Mouse (Mus musculus): ENCODE data around the gene Crk. TPM values are rescaled to one million over a fixed set of nuclear protein-coding genes. Genes with fewer than 3 reads are reported as not detected.

The Crk gene
- polyA plus RNA-seq, 1 experiment from 2014 or later = 134 TPM

DNA sequence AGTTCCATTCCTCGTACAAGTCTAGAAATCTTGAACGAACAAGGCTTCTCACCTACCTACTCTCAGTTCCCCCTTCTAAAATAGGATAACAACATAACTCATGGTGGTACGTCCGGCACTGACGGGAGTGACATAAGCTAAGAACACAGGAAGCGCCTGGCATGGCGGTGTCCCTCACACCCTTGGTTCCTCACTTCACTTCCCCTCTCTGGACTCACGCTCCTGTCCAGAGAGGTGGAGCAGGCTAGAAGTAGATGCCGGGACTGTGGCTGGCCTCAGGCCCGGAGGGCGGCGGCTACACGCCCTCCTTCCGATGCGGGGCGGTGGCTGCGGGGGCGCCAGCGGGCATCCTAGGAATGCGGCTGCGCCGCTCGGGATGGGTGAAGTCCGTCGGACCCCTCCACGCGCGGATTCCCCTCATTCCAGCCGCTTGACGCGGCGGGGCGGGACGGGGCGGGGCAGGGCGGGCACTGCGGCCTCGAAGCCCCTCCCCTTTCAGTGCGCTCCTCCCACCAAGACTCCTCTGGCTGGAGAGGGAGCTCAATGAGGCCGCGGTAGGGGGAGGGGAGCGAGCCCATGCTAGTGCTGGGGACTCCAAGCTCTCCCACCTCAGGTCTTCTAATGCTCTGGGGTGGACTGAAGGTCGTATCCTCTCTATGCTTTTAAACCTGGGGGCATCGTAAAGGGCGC lies 25.1 kb upstream of the Crk start:
- peak; percentile 88 for DNase-seq (ENCODE audit: low spot score)
- Histone ChIP-seq H3K4me3 (ENCODE audit: low read depth, low read length) (peak overlapping the region; percentile 35), H3K4me1 (ENCODE audit: control insufficient read depth, insufficient read depth, low read length) (peaks cover 20% of the 10 kb centered on the region), H3K9me3 (ENCODE audit: control insufficient read depth, low read length) (no peaks in the 10 kb centered on the region), H3K36me3 (ENCODE audit: control insufficient read depth, insufficient read depth, low read length) (no peaks in the 10 kb centered on the region), H3K9ac (ENCODE audit: low read length) (peak overlapping the region; percentile 44), H3K27ac (ENCODE audit: low read depth, low read length) (no peak overlapping the region), H3K27me3 (ENCODE audit: control insufficient read depth, insufficient read depth, low read length) (peaks cover 18% of the 10 kb centered on the region), H3K4me2 (ENCODE audit: low read depth) (peak overlapping the region; percentile 60)
- ATAC-seq (ENCODE audit: insufficient read depth, low FRiP score, low TSS enrichment) = peak; percentile 64; the same call in 1 of the 2 replicates
- WGBS = 2% methylated on average over 44 of the region's 45 CpGs

DNA sequence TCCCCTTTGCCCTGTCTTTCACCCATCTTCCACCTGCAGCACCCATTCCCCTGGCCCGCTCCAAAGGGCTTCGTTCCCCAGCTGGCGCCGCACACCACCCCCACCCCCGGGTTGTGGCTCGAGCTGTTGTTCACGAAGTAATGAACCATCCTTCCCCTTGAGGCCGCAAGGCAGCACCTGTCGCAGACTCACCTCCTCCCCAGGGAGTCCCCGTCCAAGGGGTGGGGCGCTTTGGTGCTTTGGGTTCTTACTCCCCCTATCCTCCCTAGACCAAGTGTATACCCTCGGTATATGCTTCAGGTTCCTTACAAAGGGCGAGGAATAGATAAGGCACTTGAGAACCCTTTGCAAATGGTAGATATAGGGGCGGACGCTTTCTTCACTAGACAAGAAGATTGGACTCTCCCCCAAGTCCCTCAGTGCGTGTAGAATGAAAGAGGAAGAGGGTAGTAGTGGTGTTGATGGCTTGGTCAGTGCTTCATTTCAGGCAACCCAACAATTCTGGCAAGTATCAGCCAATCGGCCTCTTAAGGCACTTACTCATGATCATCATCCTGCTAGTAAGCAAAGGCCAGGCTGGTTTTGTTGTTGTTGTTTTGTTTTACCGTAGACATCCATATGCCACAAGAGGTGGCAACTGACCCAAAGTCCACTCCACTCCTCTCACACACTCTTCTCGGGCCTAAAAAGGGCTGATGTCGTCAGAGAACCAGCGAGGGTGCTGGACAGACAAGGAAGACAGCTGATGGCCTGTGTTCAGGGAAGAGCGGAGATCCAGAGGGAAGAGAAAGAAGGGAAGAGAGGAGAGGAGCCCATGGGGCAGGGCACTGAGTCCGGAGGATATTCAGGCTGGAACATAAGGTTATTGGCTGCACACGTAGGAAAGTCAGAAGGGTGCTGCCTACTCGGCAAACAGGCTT lies 24.3 kb upstream of the Crk start:
- 41% methylated on average over 25 of the region's 25 CpGs for WGBS
- H3K4me3 ChIP-seq (ENCODE audit: low read depth, low read length) = peak overlapping the region; percentile 35
- peaks cover 20% of the 10 kb centered on the region for H3K4me1 ChIP-seq (ENCODE audit: control insufficient read depth, insufficient read depth, low read length)
- no peaks in the 10 kb centered on the region for H3K9me3 ChIP-seq (ENCODE audit: control insufficient read depth, low read length)
- H3K9ac ChIP-seq (ENCODE audit: low read length) = peak overlapping the region; percentile 3
- H3K36me3 ChIP-seq (ENCODE audit: control insufficient read depth, insufficient read depth, low read length) = no peaks in the 10 kb centered on the region
- peaks cover 18% of the 10 kb centered on the region for H3K27me3 ChIP-seq (ENCODE audit: control insufficient read depth, insufficient read depth, low read length)
- H3K4me2 ChIP-seq (ENCODE audit: low read depth) = peak overlapping the region; percentile 60
- H3K27ac ChIP-seq (ENCODE audit: low read depth, low read length) = no peak overlapping the region
- ATAC-seq (ENCODE audit: insufficient read depth, low FRiP score, low TSS enrichment) (no peak), DNase-seq (ENCODE audit: low spot score) (no peak)

DNA sequence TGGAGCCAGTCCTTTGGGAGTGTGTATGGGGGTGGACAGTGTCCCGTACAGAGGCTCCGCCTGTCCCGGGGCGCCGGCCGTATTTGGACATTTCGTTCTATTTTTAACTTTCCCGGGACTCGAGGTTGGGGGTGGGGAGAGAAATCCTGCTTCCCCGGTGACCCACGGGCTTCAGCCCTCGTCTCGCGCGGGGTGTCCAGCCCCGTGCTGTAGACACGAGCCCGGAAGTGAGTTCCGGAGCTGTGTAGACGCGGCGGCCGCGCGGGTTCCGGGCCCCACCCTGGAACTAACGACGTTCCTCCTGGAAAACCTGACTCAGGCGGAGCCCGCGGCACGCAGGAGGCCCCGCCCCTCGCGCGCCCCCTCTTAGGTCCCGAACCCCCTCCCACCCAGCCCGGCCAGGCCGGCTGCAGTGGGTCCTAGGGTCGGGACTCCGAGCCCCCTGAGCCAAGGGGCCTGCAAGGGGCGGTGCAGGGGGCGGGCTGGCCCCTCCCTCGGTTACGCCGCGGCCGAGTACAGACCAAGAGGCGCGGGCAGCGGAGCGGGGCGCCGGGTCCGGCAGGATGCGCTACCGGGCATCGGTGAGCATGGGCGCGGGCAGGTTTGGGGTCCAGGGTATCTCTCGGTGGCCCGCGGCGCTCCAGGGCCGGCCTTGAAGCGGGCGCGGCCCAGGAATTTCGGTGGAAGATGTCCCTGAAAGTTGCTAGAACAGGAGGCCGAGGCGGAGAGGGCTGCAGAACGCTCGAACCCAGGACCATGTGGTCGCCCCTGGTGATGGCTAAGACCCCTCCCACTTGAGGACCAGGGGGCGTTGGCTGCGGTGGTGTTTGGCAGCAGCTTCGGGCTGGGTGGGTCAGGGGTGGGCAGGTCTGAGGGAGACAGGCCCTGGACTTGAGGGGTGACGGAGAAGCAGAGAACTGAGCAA lies 23.2 kb upstream of the Crk start:
- Histone ChIP-seq H3K9me3 (ENCODE audit: control insufficient read depth, low read length) (no peaks in the 10 kb centered on the region), H3K4me3 (ENCODE audit: low read depth, low read length) (peak overlapping the region; percentile 51), H3K27ac (ENCODE audit: low read depth, low read length) (0 out of 2 replicates have a peak overlapping the region, but pooled peaks have one; percentile 1), H3K9ac (ENCODE audit: low read length) (peak overlapping the region; percentile 75), H3K27me3 (ENCODE audit: control insufficient read depth, insufficient read depth, low read length) (peaks cover 18% of the 10 kb centered on the region), H3K4me2 (ENCODE audit: low read depth) (peak overlapping the region; percentile 76), H3K36me3 (ENCODE audit: control insufficient read depth, insufficient read depth, low read length) (no peaks in the 10 kb centered on the region; the same call in 1 of the 2 replicates), H3K4me1 (ENCODE audit: control insufficient read depth, insufficient read depth, low read length) (peaks cover 20% of the 10 kb centered on the region)
- DNase-seq (ENCODE audit: low spot score) (peak; percentile 65), ATAC-seq (ENCODE audit: insufficient read depth, low FRiP score, low TSS enrichment) (peak; percentile 3; the same call in 1 of the 2 replicates)
- 3% methylated on average over 70 of the region's 78 CpGs for WGBS

DNA sequence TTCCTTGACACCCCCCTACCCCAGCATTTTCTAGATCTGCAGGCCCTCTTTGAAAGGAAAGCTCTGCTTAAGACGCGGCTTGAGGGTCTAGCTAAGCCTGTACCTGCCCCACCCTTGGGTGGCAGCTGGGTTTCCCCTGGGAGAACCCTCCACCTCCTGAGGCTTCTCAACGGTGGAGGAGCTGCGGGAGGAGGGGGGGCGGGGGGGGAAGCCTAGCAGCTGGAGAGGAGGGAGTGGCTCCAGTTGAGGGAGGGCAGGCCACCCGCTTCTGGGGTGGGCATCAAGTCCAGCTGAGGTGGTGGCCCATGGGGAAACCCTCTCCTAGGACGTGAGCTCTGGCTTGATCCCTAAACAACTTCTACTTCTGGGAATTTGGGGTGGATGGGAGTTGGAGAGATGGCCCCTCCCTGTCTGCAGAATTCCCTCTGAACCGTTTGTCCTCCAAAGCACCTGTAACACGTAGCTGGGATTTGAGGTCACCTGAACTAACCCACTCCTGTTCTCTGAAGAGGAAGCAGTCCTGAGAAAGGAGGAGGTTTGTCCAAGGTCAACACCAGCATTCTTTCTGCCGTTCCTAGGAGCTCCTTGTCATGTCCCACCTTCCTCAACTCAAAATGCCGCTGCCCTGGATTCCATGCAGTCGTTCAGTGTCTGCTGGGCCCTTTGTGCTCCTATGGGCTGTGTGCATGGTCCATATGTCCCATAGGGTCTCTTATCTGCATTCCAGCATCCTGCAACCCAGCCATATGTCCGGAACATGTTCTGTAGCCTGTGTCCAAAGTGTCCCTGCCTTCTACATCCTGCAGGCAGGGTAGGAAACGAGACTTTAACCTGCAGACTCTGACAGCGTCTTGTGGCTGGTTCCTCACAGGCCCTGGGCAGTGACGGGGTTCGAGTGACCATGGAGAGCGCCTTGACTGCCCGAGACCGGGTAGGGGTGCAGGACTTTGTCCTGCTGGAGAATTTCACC lies 22.2 kb upstream of the Crk start:
- ATAC-seq (ENCODE audit: insufficient read depth, low FRiP score, low TSS enrichment) (no peak), DNase-seq (ENCODE audit: low spot score) (no peak)
- H3K9ac ChIP-seq (ENCODE audit: low read length) = peak overlapping the region; percentile 75; the same call in 1 of the 2 replicates
- H3K4me3 ChIP-seq (ENCODE audit: low read depth, low read length) = peak overlapping the region; percentile 51; the same call in 1 of the 2 replicates
- no peaks in the 10 kb centered on the region; the same call in 1 of the 2 replicates for H3K36me3 ChIP-seq (ENCODE audit: control insufficient read depth, insufficient read depth, low read length)
- peaks cover 18% of the 10 kb centered on the region for H3K27me3 ChIP-seq (ENCODE audit: control insufficient read depth, insufficient read depth, low read length)
- peaks cover 20% of the 10 kb centered on the region for H3K4me1 ChIP-seq (ENCODE audit: control insufficient read depth, insufficient read depth, low read length)
- no peaks in the 10 kb centered on the region for H3K9me3 ChIP-seq (ENCODE audit: control insufficient read depth, low read length)
- WGBS = 61% methylated on average over 20 of the region's 20 CpGs
- no peak overlapping the region for H3K27ac ChIP-seq (ENCODE audit: low read depth, low read length)
- H3K4me2 ChIP-seq (ENCODE audit: low read depth) = peak overlapping the region; percentile 76

DNA sequence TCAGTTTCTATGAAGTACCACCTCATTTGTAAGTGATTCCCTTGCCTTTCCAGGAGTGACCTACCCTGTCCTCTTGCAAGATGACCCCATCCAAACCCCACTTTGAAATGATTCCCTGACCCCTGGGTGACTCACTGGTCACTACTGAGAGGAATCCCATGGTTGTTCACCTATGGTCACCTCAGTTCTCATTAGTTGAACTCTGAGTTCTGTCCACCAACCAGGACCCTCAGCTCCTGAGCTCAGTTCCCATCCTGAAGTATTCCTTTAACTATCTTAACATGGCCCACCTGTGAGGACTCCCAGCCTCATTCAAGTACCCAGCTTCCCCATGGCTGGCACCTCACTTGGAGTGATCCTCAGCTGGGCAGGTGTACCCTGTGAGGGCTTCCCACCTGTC lies 21.2 kb upstream of the Crk start:
- DNase-seq (ENCODE audit: low spot score) (no peak), ATAC-seq (ENCODE audit: insufficient read depth, low FRiP score, low TSS enrichment) (no peak)
- no peaks in the 10 kb centered on the region; the same call in 1 of the 2 replicates for H3K36me3 ChIP-seq (ENCODE audit: control insufficient read depth, insufficient read depth, low read length)
- H3K9ac ChIP-seq (ENCODE audit: low read length) = no peak overlapping the region
- H3K4me1 ChIP-seq (ENCODE audit: control insufficient read depth, insufficient read depth, low read length) = peaks cover 20% of the 10 kb centered on the region
- no peak overlapping the region for H3K4me2 ChIP-seq (ENCODE audit: low read depth)
- H3K27ac ChIP-seq (ENCODE audit: low read depth, low read length) = no peak overlapping the region
- no peaks in the 10 kb centered on the region for H3K9me3 ChIP-seq (ENCODE audit: control insufficient read depth, low read length)
- peaks cover 13% of the 10 kb centered on the region for H3K27me3 ChIP-seq (ENCODE audit: control insufficient read depth, insufficient read depth, low read length)
- no peak overlapping the region for H3K4me3 ChIP-seq (ENCODE audit: low read depth, low read length)

DNA sequence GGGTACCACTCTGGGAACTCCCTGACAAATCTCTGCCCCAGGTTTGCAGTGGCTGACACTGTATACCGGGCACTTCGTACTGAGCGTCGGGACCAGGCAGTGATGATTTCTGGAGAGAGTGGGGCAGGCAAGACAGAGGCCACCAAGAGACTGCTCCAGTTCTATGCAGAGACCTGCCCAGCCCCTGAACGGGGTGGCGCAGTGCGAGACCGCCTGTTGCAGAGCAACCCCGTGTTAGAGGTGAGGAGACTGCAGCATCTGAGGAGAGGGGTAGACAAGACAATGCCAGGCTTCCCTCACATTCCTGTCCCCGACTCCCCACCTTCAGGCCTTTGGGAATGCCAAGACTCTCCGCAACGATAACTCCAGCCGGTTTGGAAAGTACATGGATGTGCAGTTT lies 20.7 kb upstream of the Crk start:
- Histone ChIP-seq H3K36me3 (ENCODE audit: control insufficient read depth, insufficient read depth, low read length) (no peaks in the 10 kb centered on the region; the same call in 1 of the 2 replicates), H3K4me1 (ENCODE audit: control insufficient read depth, insufficient read depth, low read length) (peaks cover 18% of the 10 kb centered on the region), H3K9me3 (ENCODE audit: control insufficient read depth, low read length) (no peaks in the 10 kb centered on the region), H3K4me2 (ENCODE audit: low read depth) (no peak overlapping the region), H3K9ac (ENCODE audit: low read length) (no peak overlapping the region), H3K27ac (ENCODE audit: low read depth, low read length) (no peak overlapping the region), H3K27me3 (ENCODE audit: control insufficient read depth, insufficient read depth, low read length) (peaks cover 9% of the 10 kb centered on the region), H3K4me3 (ENCODE audit: low read depth, low read length) (no peak overlapping the region)
- ATAC-seq (ENCODE audit: insufficient read depth, low FRiP score, low TSS enrichment) (no peak), DNase-seq (ENCODE audit: low spot score) (no peak)
- 92% methylated on average over 13 of the region's 13 CpGs for WGBS

DNA sequence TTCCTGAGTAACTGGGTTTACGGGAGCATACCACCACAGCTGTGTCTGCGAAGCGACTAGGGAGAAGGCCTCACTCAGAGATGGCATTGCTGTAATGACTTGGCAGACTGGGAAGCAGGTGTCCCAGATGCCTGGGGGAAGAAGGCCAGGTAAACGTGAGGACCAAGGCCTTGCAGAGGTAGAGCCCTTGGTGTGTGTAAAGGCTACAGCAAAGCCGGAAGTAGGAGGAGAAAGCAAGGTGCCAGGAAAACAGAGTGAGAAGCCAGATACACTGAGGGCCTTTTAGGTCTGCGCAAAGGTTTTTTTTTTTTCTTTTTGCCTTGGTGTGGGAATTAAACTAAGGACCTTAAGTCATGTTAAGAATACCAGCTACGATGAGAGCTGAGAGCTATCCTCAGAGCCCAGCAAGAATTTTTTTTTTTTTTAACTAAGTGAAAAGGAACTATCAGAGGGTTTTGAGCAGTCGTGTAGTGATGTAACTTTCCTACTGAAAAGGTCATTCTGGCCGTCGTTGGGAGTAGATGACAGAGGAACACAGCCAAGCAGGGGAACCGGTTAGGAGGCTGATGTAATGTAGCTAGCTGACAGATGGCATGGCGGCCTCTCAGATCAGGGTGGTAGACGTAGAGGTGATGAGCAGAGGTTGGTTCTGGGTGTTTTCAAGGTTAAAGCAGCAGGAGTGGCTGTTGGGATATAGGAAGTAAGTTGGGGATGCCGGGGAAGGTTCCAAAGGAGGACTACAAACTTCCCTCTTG lies 19.9 kb upstream of the Crk start:
- Histone ChIP-seq H3K9ac (ENCODE audit: low read length) (no peak overlapping the region), H3K4me2 (ENCODE audit: low read depth) (no peak overlapping the region), H3K9me3 (ENCODE audit: control insufficient read depth, low read length) (no peaks in the 10 kb centered on the region), H3K4me1 (ENCODE audit: control insufficient read depth, insufficient read depth, low read length) (peaks cover 11% of the 10 kb centered on the region), H3K27me3 (ENCODE audit: control insufficient read depth, insufficient read depth, low read length) (peaks cover 5% of the 10 kb centered on the region; the same call in 1 of the 2 replicates), H3K4me3 (ENCODE audit: low read depth, low read length) (no peak overlapping the region), H3K27ac (ENCODE audit: low read depth, low read length) (no peak overlapping the region), H3K36me3 (ENCODE audit: control insufficient read depth, insufficient read depth, low read length) (no peaks in the 10 kb centered on the region; the same call in 1 of the 2 replicates)
- ATAC-seq (ENCODE audit: insufficient read depth, low FRiP score, low TSS enrichment) (no peak), DNase-seq (ENCODE audit: low spot score) (no peak)
- 83% methylated on average over 14 of the region's 14 CpGs for WGBS
